Mouse (Mus musculus): Measurements from ENCODE around the gene Hoxd13. TPM values are rescaled to one million over a fixed set of nuclear protein-coding genes. Genes with fewer than 3 reads are reported as not detected.

The Hoxd13 gene
- polyA plus RNA-seq, 1 experiment = not detected

- peak overlapping the region; percentile 46; the same call in 1 of the 2 replicates for H3K27ac ChIP-seq (replicated peaks; ENCODE audit: low read depth, low read length)
- peak overlapping the region; percentile 39; the same call in 1 of the 2 replicates for H3K4me3 ChIP-seq (ENCODE audit: insufficient read depth, low read depth, low read length)
- no peaks in the 10 kb centered on the region for H3K4me1 ChIP-seq (ENCODE audit: control insufficient read depth, insufficient read depth, insufficient read length, low read length)
These were observed 45.4 kb downstream of the Hoxd13 start for GRCm38 (mm10) chr2:74713239-74714150.

- no peaks in the 10 kb centered on the region for H3K4me1 ChIP-seq (ENCODE audit: control insufficient read depth, insufficient read depth, insufficient read length, low read length)
- H3K4me3 ChIP-seq (ENCODE audit: insufficient read depth, low read depth, low read length) = peak overlapping the region; percentile 39; the same call in 1 of the 2 replicates
- peak overlapping the region; percentile 46 for H3K27ac ChIP-seq (replicated peaks; ENCODE audit: low read depth, low read length)
These were observed 46.2 kb downstream of the Hoxd13 start for GRCm38 (mm10) chr2:74714156-74714789.

- no peaks in the 10 kb centered on the region; the same call in 1 of the 2 replicates for H3K4me1 ChIP-seq (ENCODE audit: control insufficient read depth, insufficient read depth, insufficient read length, low read length)
- H3K4me3 ChIP-seq (ENCODE audit: insufficient read depth, low read depth, low read length) = peak overlapping the region; percentile 39
- H3K27ac ChIP-seq (replicated peaks; ENCODE audit: low read depth, low read length) = 0 out of 2 replicates have a peak overlapping the region, but pooled peaks have one; percentile 24
These were observed 46.8 kb downstream of the Hoxd13 start for GRCm38 (mm10) chr2:74714881-74715280.

GRCm38 (mm10) chr2:74715504-74716241 is 47.6 kb downstream of the Hoxd13 start:
- no peaks in the 10 kb centered on the region; the same call in 1 of the 2 replicates for H3K4me1 ChIP-seq (ENCODE audit: control insufficient read depth, insufficient read depth, insufficient read length, low read length)
- H3K4me3 ChIP-seq (ENCODE audit: insufficient read depth, low read depth, low read length) = peak overlapping the region; percentile 49
- H3K27ac ChIP-seq (replicated peaks; ENCODE audit: low read depth, low read length) = no peak overlapping the region

- peaks cover 5% of the 10 kb centered on the region; the same call in 1 of the 2 replicates for H3K4me1 ChIP-seq (ENCODE audit: control insufficient read depth, insufficient read depth, insufficient read length, low read length)
- H3K4me3 ChIP-seq (ENCODE audit: insufficient read depth, low read depth, low read length) = no peak overlapping the region
- no peak overlapping the region for H3K27ac ChIP-seq (replicated peaks; ENCODE audit: low read depth, low read length)
These were observed 52.3 kb downstream of the Hoxd13 start for GRCm38 (mm10) chr2:74720384-74720783.

- H3K4me1 ChIP-seq (ENCODE audit: control insufficient read depth, insufficient read depth, insufficient read length, low read length) = peaks cover 5% of the 10 kb centered on the region; the same call in 1 of the 2 replicates
- no peak overlapping the region for H3K27ac ChIP-seq (replicated peaks; ENCODE audit: low read depth, low read length)
- H3K4me3 ChIP-seq (ENCODE audit: insufficient read depth, low read depth, low read length) = no peak overlapping the region
These were observed 52.9 kb downstream of the Hoxd13 start for GRCm38 (mm10) chr2:74720955-74721491.

Other genes with a start within 250 kb of the Hoxd13 start
- 3.3 and 5.2 TPM in 2 replicates for gene Lnpk, start 88.9 kb upstream of the Hoxd13 start, polyA plus RNA-seq (2012; ENCODE audit: insufficient read depth, insufficient read length, missing spikeins)
- gene Evx2, start 8.8 kb upstream of the Hoxd13 start, polyA plus RNA-seq (2012; ENCODE audit: insufficient read depth, insufficient read length, missing spikeins) = not detected in 2 replicates
- gene Hoxd12, start 6.7 kb downstream of the Hoxd13 start, polyA plus RNA-seq (2012; ENCODE audit: insufficient read depth, insufficient read length, missing spikeins) = not detected in 2 replicates
- gene Hoxd11, start 11.2 kb downstream of the Hoxd13 start, polyA plus RNA-seq (2012; ENCODE audit: insufficient read depth, insufficient read length, missing spikeins) = not detected in 2 replicates
- not detected in 2 replicates for gene Hoxd10, start 23.6 kb downstream of the Hoxd13 start, polyA plus RNA-seq (2012; ENCODE audit: insufficient read depth, insufficient read length, missing spikeins)
- 1.9 TPM in 1 of 2 replicates, not detected in the other for gene Hoxd9, start 29.4 kb downstream of the Hoxd13 start, polyA plus RNA-seq (2012; ENCODE audit: insufficient read depth, insufficient read length, missing spikeins)
- gene Hoxd8, start 36.3 kb downstream of the Hoxd13 start, polyA plus RNA-seq (2012; ENCODE audit: insufficient read depth, insufficient read length, missing spikeins) = 7.4 and 10.4 TPM in 2 replicates
- not detected in 2 replicates for gene Hoxd3, start 43.6 kb downstream of the Hoxd13 start, polyA plus RNA-seq (2012; ENCODE audit: insufficient read depth, insufficient read length, missing spikeins)
- 1.3 and 2.6 TPM in 2 replicates for gene Hoxd4, start 43.6 kb downstream of the Hoxd13 start, polyA plus RNA-seq (2012; ENCODE audit: insufficient read depth, insufficient read length, missing spikeins)
- gene Gm28230, start 58.4 kb downstream of the Hoxd13 start, polyA plus RNA-seq (2012; ENCODE audit: insufficient read depth, insufficient read length, missing spikeins) = not detected in 2 replicates
- gene Hoxd1, start 94.7 kb downstream of the Hoxd13 start, polyA plus RNA-seq (2012; ENCODE audit: insufficient read depth, insufficient read length, missing spikeins) = not detected in 2 replicates
- 163 and 243 TPM in 2 replicates for gene Mtx2, start 157.5 kb downstream of the Hoxd13 start, polyA plus RNA-seq (2012; ENCODE audit: insufficient read depth, insufficient read length, missing spikeins)